Mouse (Mus musculus) cerebellum, postnatal 14 days (tissue): ENCODE results near the gene Tbl1xr1.

Source experiments
- DNase-seq, 2 experiments: peaks; one replicate each; pipeline ENCODE4 v3.0.0; 2021; ENCODE audit warnings: mixed read lengths in 2 of 2

The Tbl1xr1 gene

GRCm38 (mm10) chr3:22142846-22143641, 66.6 kb downstream of the Tbl1xr1 start:
- DNase-seq: peak; percentile 22 to 53

- DNase-seq: peak; percentile 10 to 21
Observed at GRCm38 (mm10) chr3:22144255-22144654, 67.8 kb downstream of the Tbl1xr1 start.

GRCm38 (mm10) chr3:22147433-22147927, 71.0 kb downstream of the Tbl1xr1 start:
- peak in 1 of 2 experiments; percentile 29 for DNase-seq

- no peak for DNase-seq
Observed at GRCm38 (mm10) chr3:22148306-22148932, 72.0 kb downstream of the Tbl1xr1 start.

- DNase-seq: no peak
Observed at GRCm38 (mm10) chr3:22150872-22151530, 74.5 kb downstream of the Tbl1xr1 start.

GRCm38 (mm10) chr3:22152773-22153172, 76.3 kb downstream of the Tbl1xr1 start:
- no peak for DNase-seq

GRCm38 (mm10) chr3:22154522-22154921, 78.1 kb downstream of the Tbl1xr1 start:
- DNase-seq: no peak

- DNase-seq: no peak
Observed at GRCm38 (mm10) chr3:22156397-22156796, 79.9 kb downstream of the Tbl1xr1 start.

GRCm38 (mm10) chr3:22162948-22163347, 86.5 kb downstream of the Tbl1xr1 start:
- DNase-seq: no peak

GRCm38 (mm10) chr3:22167856-22168255, 91.4 kb downstream of the Tbl1xr1 start:
- no peak for DNase-seq

GRCm38 (mm10) chr3:22168432-22168831, 92.0 kb downstream of the Tbl1xr1 start:
- no peak for DNase-seq

GRCm38 (mm10) chr3:22171526-22171925, 95.1 kb downstream of the Tbl1xr1 start:
- no peak for DNase-seq

- DNase-seq: no peak
Observed at GRCm38 (mm10) chr3:22172410-22172809, 96.0 kb downstream of the Tbl1xr1 start.

GRCm38 (mm10) chr3:22173171-22173570, 96.7 kb downstream of the Tbl1xr1 start:
- DNase-seq: no peak

GRCm38 (mm10) chr3:22174232-22174631, 97.8 kb downstream of the Tbl1xr1 start:
- no peak for DNase-seq

- no peak for DNase-seq
Observed at GRCm38 (mm10) chr3:22180076-22180475, 103.6 kb downstream of the Tbl1xr1 start.

GRCm38 (mm10) chr3:22181026-22181425, 104.6 kb downstream of the Tbl1xr1 start:
- no peak for DNase-seq

- DNase-seq: no peak
Observed at GRCm38 (mm10) chr3:22185265-22185664, 108.8 kb downstream of the Tbl1xr1 start.

GRCm38 (mm10) chr3:22190498-22190897, 114.0 kb downstream of the Tbl1xr1 start:
- DNase-seq: peak; percentile 31 to 48

GRCm38 (mm10) chr3:22192931-22193330, 116.5 kb downstream of the Tbl1xr1 start:
- DNase-seq: no peak

- DNase-seq: no peak
Observed at GRCm38 (mm10) chr3:22194185-22194856, 117.9 kb downstream of the Tbl1xr1 start.

- DNase-seq: no peak
Observed at GRCm38 (mm10) chr3:22198802-22199201, 122.3 kb downstream of the Tbl1xr1 start.

- DNase-seq: no peak
Observed at GRCm38 (mm10) chr3:22204186-22204585, 127.7 kb downstream of the Tbl1xr1 start.
